Mouse (Mus musculus) kidney, embryonic 14.5 days (tissue): ENCODE data around the gene Avil. TPM values are rescaled to one million over a fixed set of nuclear protein-coding genes. Genes with fewer than 3 reads are reported as not detected.

Experiments
- ATAC-seq: fragments of 200-750 bp; cut with Nextera tagmentation; 2 replicates; pipeline ENCODE4 v1.8.0; 2017; ENCODE audit warnings: moderate number of reproducible peaks, mild to moderate bottlenecking, moderate TSS enrichment, moderate library complexity; ENCODE audit not compliant: low FRiP score, low TSS enrichment
- H3K27ac ChIP-seq: fragments of 300-500 bp; sonication (generic); 2 replicates; pipeline ENCODE4 v1.5.1; 2014; ENCODE audit warnings: low read depth, mild to moderate bottlenecking, low read length, moderate library complexity, mixed read lengths
- H3K27me3 ChIP-seq: fragments of 300-500 bp; sonication (generic); 2 replicates; pipeline ENCODE4 v1.6.1; 2014; ENCODE audit warnings: mild to moderate bottlenecking, low read length; ENCODE audit not compliant: control insufficient read depth, insufficient read depth
- H3K36me3 ChIP-seq: fragments of 300-500 bp; sonication (generic); 2 replicates; pipeline ENCODE4 v1.6.1; 2014; ENCODE audit warnings: low read length, mixed read lengths; ENCODE audit not compliant: control insufficient read depth, insufficient read depth
- H3K4me1 ChIP-seq: fragments of 300-500 bp; sonication (generic); 2 replicates; pipeline ENCODE4 v1.6.1; 2014; ENCODE audit warnings: low read length, mixed read lengths; ENCODE audit not compliant: control insufficient read depth, insufficient read depth
- H3K4me2 ChIP-seq: fragments of 300-500 bp; sonication (generic); replicated peaks from 2 replicates; pipeline ENCODE4 v1.6.1; 2014; ENCODE audit warnings: low read depth, mild to moderate bottlenecking, low read length
- H3K4me3 ChIP-seq: fragments of 300-500 bp; sonication (generic); 2 replicates; pipeline ENCODE4 v1.5.1; 2014; ENCODE audit warnings: mild to moderate bottlenecking, low read length
- H3K9ac ChIP-seq: fragments of 300-500 bp; sonication (generic); 2 replicates; pipeline ENCODE4 v1.6.1; 2014; ENCODE audit warnings: low read depth, mild to moderate bottlenecking, low read length, moderate library complexity
- H3K9me3 ChIP-seq: fragments of 300-500 bp; sonication (generic); 2 replicates; pipeline ENCODE4 v1.6.1; 2016; ENCODE audit warnings: low read length; ENCODE audit not compliant: control insufficient read depth
- WGBS: fragments of 180-500 bp; shearing (Covaris S2); extraction: QIAGEN DNeasy Blood & Tissue Kit; methylation state at CpG from one replicate; pipeline ENCODE4 v1.1.7; 2014; 5-methylcytosine and 5-hydroxymethylcytosine counted together
- polyA plus RNA-seq: library from polyadenylated mRNA; unstranded; fragments of >200 nt; fragmentation: Nextera tagmentation; extraction: Ambion mirVana; gene quantifications from 2 replicates; pipeline ENCODE4 v1.2.1, GENCODE M21; 2014

Gene Avil
- polyA plus RNA-seq, 1 experiment from 2014 or later, result 0.20 TPM

GRCm38 (mm10) chr10:127033301-127033741 is 32.8 kb downstream of the Avil start:
- H3K27me3 ChIP-seq, result no peaks in the 10 kb centered on the region
- WGBS, result 88% methylated on average over 8 of the region's 8 CpGs
- H3K4me1 ChIP-seq, result peaks cover 7% of the 10 kb centered on the region; the same call in 1 of the 2 replicates
- H3K36me3 ChIP-seq, result peaks cover 12% of the 10 kb centered on the region; the same call in 1 of the 2 replicates
- no peaks in the 10 kb centered on the region for H3K9me3 ChIP-seq
- H3K27ac ChIP-seq, result no peak overlapping the region
- no peak overlapping the region for H3K9ac ChIP-seq
- H3K4me3 ChIP-seq, result no peak overlapping the region
- no peak overlapping the region for H3K4me2 ChIP-seq
- ATAC-seq, result no peak

GRCm38 (mm10) chr10:127036273-127036672 is 35.8 kb downstream of the Avil start:
- Histone ChIP-seq H3K4me2 (no peak overlapping the region), H3K27me3 (peaks cover 3% of the 10 kb centered on the region; the same call in 1 of the 2 replicates), H3K27ac (no peak overlapping the region), H3K9ac (no peak overlapping the region), H3K4me1 (no peaks in the 10 kb centered on the region), H3K36me3 (no peaks in the 10 kb centered on the region), H3K9me3 (no peaks in the 10 kb centered on the region), H3K4me3 (no peak overlapping the region)
- no peak for ATAC-seq
- 77% methylated on average over 12 of the region's 12 CpGs for whole genome bisulfite sequencing

GRCm38 (mm10) chr10:127037641-127038040 is 37.1 kb downstream of the Avil start:
- no peaks in the 10 kb centered on the region for H3K9me3 ChIP-seq
- 80% methylated on average over 12 of the region's 12 CpGs for WGBS
- ATAC-seq, result no peak
- H3K9ac ChIP-seq, result no peak overlapping the region
- H3K36me3 ChIP-seq, result no peaks in the 10 kb centered on the region
- no peak overlapping the region for H3K27ac ChIP-seq
- peaks cover 4% of the 10 kb centered on the region for H3K4me1 ChIP-seq
- peaks cover 3% of the 10 kb centered on the region; the same call in 1 of the 2 replicates for H3K27me3 ChIP-seq
- no peak overlapping the region for H3K4me2 ChIP-seq
- H3K4me3 ChIP-seq, result no peak overlapping the region

GRCm38 (mm10) chr10:127040569-127041214 is 40.2 kb downstream of the Avil start:
- peak overlapping the region; percentile 85 for H3K4me2 ChIP-seq
- H3K27ac ChIP-seq, result no peak overlapping the region
- peak overlapping the region; percentile 77 for H3K9ac ChIP-seq
- no peaks in the 10 kb centered on the region for H3K9me3 ChIP-seq
- ATAC-seq, result no peak
- peaks cover 16% of the 10 kb centered on the region; the same call in 1 of the 2 replicates for H3K36me3 ChIP-seq
- H3K4me1 ChIP-seq, result peaks cover 11% of the 10 kb centered on the region
- peak overlapping the region; percentile 85 for H3K4me3 ChIP-seq
- H3K27me3 ChIP-seq, result peaks cover 3% of the 10 kb centered on the region; the same call in 1 of the 2 replicates
- WGBS, result 2% methylated on average over 20 of the region's 20 CpGs

- H3K9me3 ChIP-seq, result no peaks in the 10 kb centered on the region
- H3K9ac ChIP-seq, result peak within 1 kb of the TSS; percentile 77
- 0% methylated on average over 28 of the region's 28 CpGs for WGBS
- H3K4me3 ChIP-seq, result peak within 1 kb of the TSS; percentile 85
- H3K27ac ChIP-seq, result peak within 1 kb of the TSS; percentile 73; the same call in 1 of the 2 replicates
- H3K4me1 ChIP-seq, result peaks cover 11% of the 10 kb centered on the region
- H3K36me3 ChIP-seq, result peaks cover 16% of the 10 kb centered on the region
- H3K4me2 ChIP-seq, result peak within 1 kb of the TSS; percentile 85
- H3K27me3 ChIP-seq, result peaks cover 3% of the 10 kb centered on the region; the same call in 1 of the 2 replicates
- ATAC-seq, result peak; percentile 75
These were observed 40.8 kb downstream of the Avil start, which contains the start of the genes Mettl1 and Eef1akmt3 for GRCm38 (mm10) chr10:127041274-127041766. Gene Mettl1 (plus strand): TSS chr10:127041414. Gene Eef1akmt3 (minus strand): TSS chr10:127041513.

GRCm38 (mm10) chr10:127041774-127042338 is 41.3 kb downstream of the Avil start:
- Histone ChIP-seq H3K36me3 (peaks cover 16% of the 10 kb centered on the region), H3K9ac (peak overlapping the region; percentile 77), H3K4me1 (peaks cover 11% of the 10 kb centered on the region), H3K27me3 (peaks cover 3% of the 10 kb centered on the region; the same call in 1 of the 2 replicates), H3K4me2 (peak overlapping the region; percentile 85), H3K9me3 (no peaks in the 10 kb centered on the region), H3K27ac (peak overlapping the region; percentile 73; the same call in 1 of the 2 replicates), H3K4me3 (peak overlapping the region; percentile 85)
- under 1% methylated on average over 44 of the region's 44 CpGs for WGBS
- ATAC-seq, result peak; percentile 86

GRCm38 (mm10) chr10:127042468-127043115 is 42.1 kb downstream of the Avil start:
- peaks cover 11% of the 10 kb centered on the region for H3K4me1 ChIP-seq
- H3K27ac ChIP-seq, result peak overlapping the region; percentile 73
- WGBS, result 19% methylated on average over 5 of the region's 5 CpGs
- peak overlapping the region; percentile 77 for H3K9ac ChIP-seq
- ATAC-seq, result no peak
- peaks cover 16% of the 10 kb centered on the region for H3K36me3 ChIP-seq
- no peaks in the 10 kb centered on the region for H3K9me3 ChIP-seq
- peak overlapping the region; percentile 85 for H3K4me2 ChIP-seq
- peak overlapping the region; percentile 85 for H3K4me3 ChIP-seq
- peaks cover 5% of the 10 kb centered on the region for H3K27me3 ChIP-seq

GRCm38 (mm10) chr10:127043187-127043586 is 42.7 kb downstream of the Avil start:
- ATAC-seq, result no peak; the same call in 1 of the 2 replicates
- Histone ChIP-seq H3K4me2 (peak overlapping the region; percentile 85; the same call in 1 of the 2 replicates), H3K4me1 (peaks cover 11% of the 10 kb centered on the region), H3K27ac (peak overlapping the region; percentile 11; the same call in 1 of the 2 replicates), H3K36me3 (peaks cover 16% of the 10 kb centered on the region), H3K9me3 (no peaks in the 10 kb centered on the region), H3K9ac (no peak overlapping the region), H3K27me3 (peaks cover 11% of the 10 kb centered on the region), H3K4me3 (peak overlapping the region; percentile 85; the same call in 1 of the 2 replicates)
- WGBS, result 50% methylated on average over 6 of the region's 6 CpGs
